Mouse (Mus musculus): ENCODE data around the gene Mdm4. TPM values are rescaled to one million over a fixed set of nuclear protein-coding genes. Genes with fewer than 3 reads are reported as not detected.

Mdm4 gene
- total and polyA plus RNA-seq, 2 experiments from 2014 or later = 13.4 to 42.2 TPM

DNA sequence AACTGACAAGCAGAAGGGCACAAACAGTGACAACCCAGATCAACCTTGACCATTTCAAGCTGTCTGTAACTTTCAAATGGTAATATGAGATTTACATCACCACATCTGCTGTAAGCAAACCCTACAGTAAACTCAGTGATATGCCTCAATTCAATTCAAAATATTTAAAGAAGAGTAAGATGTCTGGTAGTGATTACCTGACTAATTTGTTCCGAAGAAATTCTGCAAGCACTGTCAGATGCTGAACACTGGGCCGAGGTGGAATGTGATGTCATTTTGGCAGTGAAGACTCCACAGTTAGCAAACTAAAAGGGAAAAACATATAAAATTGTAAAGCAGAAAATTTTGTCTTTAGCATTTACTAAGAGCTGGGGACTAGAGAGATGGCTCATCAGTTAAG is 11.8 kb downstream of the Mdm4 start:
- no peak for DNase-seq (ENCODE audit: low spot score)
- Histone ChIP-seq H3K4me3 (ENCODE audit: low read depth, low read length) (no peak overlapping the region), H3K27me3 (ENCODE audit: control insufficient read depth, insufficient read depth, low read length) (no peaks in the 10 kb centered on the region), H3K27ac (ENCODE audit: low read depth) (no peak overlapping the region), H3K9ac (replicated peaks; ENCODE audit: low read depth, low read length) (no peak overlapping the region), H3K4me1 (ENCODE audit: control insufficient read depth, insufficient read depth) (no peaks in the 10 kb centered on the region; the same call in 1 of the 2 replicates), H3K36me3 (replicated peaks; ENCODE audit: control insufficient read depth, insufficient read depth, low read length) (peaks cover 44% of the 10 kb centered on the region), H3K9me3 (replicated peaks; ENCODE audit: control insufficient read depth, low read length) (no peaks in the 10 kb centered on the region), H3K4me2 (ENCODE audit: low read depth, low read length) (no peak overlapping the region)
- no peak for ATAC-seq (ENCODE audit: insufficient read depth, low read depth)
- 83% methylated on average over 2 of the region's 2 CpGs for whole genome bisulfite sequencing
- no peak for TF ChIP-seq EP300 (IDR thresholded peaks at IDR 0.05; ENCODE audit: low read depth)
- TF ChIP-seq CTCF (IDR thresholded peaks at IDR 0.05; ENCODE audit: low read depth) = no peak

- no peak overlapping the region for H3K4me2 ChIP-seq (ENCODE audit: low read depth, low read length)
- no peak overlapping the region for H3K9ac ChIP-seq (replicated peaks; ENCODE audit: low read depth, low read length)
- no peaks in the 10 kb centered on the region for H3K9me3 ChIP-seq (replicated peaks; ENCODE audit: control insufficient read depth, low read length)
- H3K27ac ChIP-seq (ENCODE audit: low read depth) = no peak overlapping the region
- WGBS = 93% methylated on average over 9 of the region's 9 CpGs
- ATAC-seq (ENCODE audit: insufficient read depth, low read depth) (no peak), DNase-seq (ENCODE audit: low spot score) (no peak)
- H3K27me3 ChIP-seq (ENCODE audit: control insufficient read depth, insufficient read depth, low read length) = no peaks in the 10 kb centered on the region
- TF ChIP-seq EP300 (IDR thresholded peaks at IDR 0.05; ENCODE audit: low read depth) = no peak
- no peak for TF ChIP-seq CTCF (IDR thresholded peaks at IDR 0.05; ENCODE audit: low read depth)
- peaks cover 54% of the 10 kb centered on the region for H3K36me3 ChIP-seq (replicated peaks; ENCODE audit: control insufficient read depth, insufficient read depth, low read length)
- H3K4me3 ChIP-seq (ENCODE audit: low read depth, low read length) = no peak overlapping the region
- no peaks in the 10 kb centered on the region; the same call in 1 of the 2 replicates for H3K4me1 ChIP-seq (ENCODE audit: control insufficient read depth, insufficient read depth)
These were observed 13.5 kb downstream of the Mdm4 start for GRCm38 (mm10) chr1:133016775-133017428.

DNA sequence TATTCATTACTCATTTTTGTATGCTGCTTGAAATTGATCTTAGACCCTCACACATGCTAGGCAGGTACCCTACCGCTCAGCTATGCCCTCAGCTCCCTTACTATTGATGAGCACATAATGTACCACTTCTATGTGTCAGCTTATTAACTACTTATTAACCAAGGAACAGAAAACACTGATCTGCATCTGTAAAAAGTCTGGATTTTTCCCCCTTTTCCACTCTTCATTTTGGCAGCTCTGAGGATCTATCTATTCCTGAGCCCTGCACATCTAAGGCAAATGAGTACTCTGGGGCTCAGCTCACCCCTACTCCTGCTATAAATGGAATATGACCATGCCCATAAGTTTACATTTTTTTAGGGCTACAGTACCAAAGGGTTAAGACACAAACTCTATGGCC is 16.2 kb downstream of the Mdm4 start:
- Histone ChIP-seq H3K9me3 (replicated peaks; ENCODE audit: control insufficient read depth, low read length) (no peaks in the 10 kb centered on the region), H3K4me3 (ENCODE audit: low read depth, low read length) (no peak overlapping the region), H3K4me2 (ENCODE audit: low read depth, low read length) (no peak overlapping the region), H3K27me3 (ENCODE audit: control insufficient read depth, insufficient read depth, low read length) (no peaks in the 10 kb centered on the region), H3K27ac (ENCODE audit: low read depth) (no peak overlapping the region), H3K4me1 (ENCODE audit: control insufficient read depth, insufficient read depth) (0 out of 2 replicates have a peak, but pooled peaks cover 3% of the 10 kb centered on the region), H3K36me3 (replicated peaks; ENCODE audit: control insufficient read depth, insufficient read depth, low read length) (peaks cover 63% of the 10 kb centered on the region), H3K9ac (replicated peaks; ENCODE audit: low read depth, low read length) (no peak overlapping the region)
- DNase-seq (ENCODE audit: low spot score) = no peak
- TF ChIP-seq EP300 (IDR thresholded peaks at IDR 0.05; ENCODE audit: low read depth) = no peak
- TF ChIP-seq CTCF (IDR thresholded peaks at IDR 0.05; ENCODE audit: low read depth) = no peak
- ATAC-seq (ENCODE audit: insufficient read depth, low read depth) = no peak
- 91% methylated on average over 1 of the region's 1 CpGs for WGBS

DNA sequence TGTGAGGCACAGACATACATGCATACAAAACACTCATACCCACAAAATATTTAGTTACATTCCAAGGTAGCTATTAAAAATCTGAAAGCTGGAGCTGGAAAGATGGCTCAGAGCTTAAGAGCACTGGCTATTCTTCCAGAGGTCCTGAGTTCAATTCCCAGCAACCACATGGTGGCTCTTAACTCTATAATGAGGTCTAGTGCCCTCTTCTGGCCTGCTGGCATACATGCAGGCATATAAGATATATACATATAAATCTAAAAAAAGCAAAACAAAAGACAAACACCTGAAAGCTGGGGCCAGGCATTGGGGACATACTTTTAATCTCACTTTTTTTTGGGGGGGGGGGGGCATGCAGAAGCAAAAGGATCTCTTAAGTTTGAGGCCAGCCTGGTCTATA is 17.0 kb downstream of the Mdm4 start:
- no peak overlapping the region for H3K4me3 ChIP-seq (ENCODE audit: low read depth, low read length)
- DNase-seq (ENCODE audit: low spot score) = no peak
- TF ChIP-seq CTCF (IDR thresholded peaks at IDR 0.05; ENCODE audit: low read depth) (no peak), EP300 (IDR thresholded peaks at IDR 0.05; ENCODE audit: low read depth) (no peak)
- 0 out of 2 replicates have a peak, but pooled peaks cover 3% of the 10 kb centered on the region for H3K4me1 ChIP-seq (ENCODE audit: control insufficient read depth, insufficient read depth)
- H3K9me3 ChIP-seq (replicated peaks; ENCODE audit: control insufficient read depth, low read length) = no peaks in the 10 kb centered on the region
- peaks cover 65% of the 10 kb centered on the region for H3K36me3 ChIP-seq (replicated peaks; ENCODE audit: control insufficient read depth, insufficient read depth, low read length)
- no peaks in the 10 kb centered on the region for H3K27me3 ChIP-seq (ENCODE audit: control insufficient read depth, insufficient read depth, low read length)
- H3K27ac ChIP-seq (ENCODE audit: low read depth) = no peak overlapping the region
- ATAC-seq (ENCODE audit: insufficient read depth, low read depth) = no peak
- H3K4me2 ChIP-seq (ENCODE audit: low read depth, low read length) = no peak overlapping the region
- no peak overlapping the region for H3K9ac ChIP-seq (replicated peaks; ENCODE audit: low read depth, low read length)

GRCm38 (mm10) chr1:133011955-133012841 is 18.2 kb downstream of the Mdm4 start:
- peaks cover 59% of the 10 kb centered on the region for H3K36me3 ChIP-seq (replicated peaks; ENCODE audit: control insufficient read depth, insufficient read depth, low read length)
- H3K27me3 ChIP-seq (ENCODE audit: control insufficient read depth, insufficient read depth, low read length) = no peaks in the 10 kb centered on the region
- 83% methylated on average over 12 of the region's 13 CpGs for WGBS
- no peak overlapping the region for H3K4me2 ChIP-seq (ENCODE audit: low read depth, low read length)
- DNase-seq (ENCODE audit: low spot score) = no peak
- H3K27ac ChIP-seq (ENCODE audit: low read depth) = no peak overlapping the region
- 0 out of 2 replicates have a peak, but pooled peaks cover 3% of the 10 kb centered on the region for H3K4me1 ChIP-seq (ENCODE audit: control insufficient read depth, insufficient read depth)
- no peak overlapping the region for H3K4me3 ChIP-seq (ENCODE audit: low read depth, low read length)
- ATAC-seq (ENCODE audit: insufficient read depth, low read depth) = no peak
- no peaks in the 10 kb centered on the region for H3K9me3 ChIP-seq (replicated peaks; ENCODE audit: control insufficient read depth, low read length)
- no peak for TF ChIP-seq CTCF (IDR thresholded peaks at IDR 0.05; ENCODE audit: low read depth)
- TF ChIP-seq EP300 (IDR thresholded peaks at IDR 0.05; ENCODE audit: low read depth) = no peak
- no peak overlapping the region for H3K9ac ChIP-seq (replicated peaks; ENCODE audit: low read depth, low read length)
